Mouse (Mus musculus) brown adipose tissue, adult 24 weeks (tissue): ENCODE results near the gene Ncor2. TPM values are rescaled to one million over a fixed set of nuclear protein-coding genes. Genes with fewer than 3 reads are reported as not detected.

Source experiments
- H3K27ac ChIP-seq: fragments of 200-500 bp; replicated peaks from 2 replicates; pipeline ENCODE4 v1.5.1; 2012; ENCODE audit warnings: low read depth, mild to moderate bottlenecking, low read length
- H3K4me1 ChIP-seq: fragments of 200-500 bp; 2 replicates; pipeline ENCODE4 v1.6.1; 2012; ENCODE audit warnings: low read length, mixed read lengths; ENCODE audit not compliant: control insufficient read depth, insufficient read depth, insufficient read length
- H3K4me3 ChIP-seq: fragments of 200-500 bp; 2 replicates; pipeline ENCODE4 v1.5.1; 2012; ENCODE audit warnings: low read depth, mild to moderate bottlenecking, low read length, moderate library complexity; ENCODE audit not compliant: insufficient read depth
- polyA plus RNA-seq: library from polyadenylated mRNA; stranded (reverse); fragments of >200 nt; gene quantifications from 2 replicates; pipeline ENCODE4 v1.2.4, GENCODE M21; 2012; ENCODE audit not compliant: missing spikeins, insufficient read depth, insufficient read length

Ncor2 gene
- polyA plus RNA-seq, 1 experiment: 19.5 TPM

DNA sequence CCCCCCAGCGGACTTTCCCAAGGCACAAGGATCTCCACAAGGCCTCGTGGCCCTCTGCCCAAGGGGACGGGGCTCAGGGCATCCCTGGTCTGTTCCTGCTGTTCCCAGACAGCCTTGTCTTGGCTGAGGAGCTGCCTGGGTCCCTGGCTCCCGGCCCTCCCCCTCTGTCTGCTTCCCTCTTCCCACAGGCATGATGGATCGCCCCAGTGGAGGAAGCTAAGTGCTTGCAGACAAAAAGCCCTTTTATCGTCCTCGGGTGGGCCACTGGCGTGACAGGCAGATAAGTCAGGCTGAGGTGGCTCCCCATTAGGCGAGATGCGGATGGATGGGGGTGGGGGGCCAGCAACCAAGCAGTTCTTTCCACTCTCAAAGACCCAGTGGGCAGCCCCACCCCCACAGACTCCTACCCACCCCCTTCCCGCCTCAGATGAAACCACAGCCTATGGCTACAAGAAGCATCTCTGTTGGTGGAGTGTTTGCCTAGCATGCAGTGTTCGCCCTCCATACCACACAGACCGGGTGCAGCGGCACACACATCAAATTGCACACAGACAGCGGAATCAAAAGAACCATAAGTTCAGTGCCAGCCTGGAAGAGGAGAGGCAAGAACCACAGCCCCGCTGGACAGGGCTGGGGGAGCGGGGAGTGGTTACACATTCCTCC is 27.0 kb downstream of the Ncor2 start:
- peaks cover 53% of the 10 kb centered on the region for H3K4me1 ChIP-seq
- no peak overlapping the region for H3K4me3 ChIP-seq
- no peak overlapping the region for H3K27ac ChIP-seq

DNA sequence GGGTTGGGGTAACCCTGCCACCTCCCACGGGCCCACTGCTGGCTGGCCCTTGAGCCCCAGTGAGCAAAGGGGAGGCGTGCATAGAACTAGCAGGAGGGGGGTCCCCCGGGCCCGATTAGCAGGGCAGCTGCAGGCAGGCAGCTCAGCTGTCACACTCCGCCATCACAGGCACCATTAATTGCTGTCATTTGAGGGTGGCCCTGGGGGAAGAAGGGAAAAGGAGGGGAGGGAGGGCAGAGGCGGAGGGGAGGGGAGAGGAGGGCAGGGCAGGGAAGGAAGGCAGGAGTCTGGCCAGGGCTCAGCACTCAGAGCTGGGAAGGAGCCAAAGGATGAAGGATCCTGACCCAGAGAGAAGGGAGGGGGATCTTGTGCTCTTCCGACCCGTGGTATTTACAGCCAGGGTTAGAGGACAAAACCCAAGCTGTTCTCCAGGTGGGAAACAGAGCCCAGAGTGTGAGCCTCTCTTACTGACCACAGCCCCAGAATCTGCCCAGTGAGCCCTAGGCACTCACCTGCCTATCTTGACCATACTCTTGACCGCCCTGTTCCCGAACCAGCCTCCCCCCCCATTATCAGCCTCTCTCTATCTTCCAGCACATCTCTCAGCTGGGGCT is 28.0 kb downstream of the Ncor2 start:
- Histone ChIP-seq H3K4me3 (no peak overlapping the region), H3K4me1 (peaks cover 50% of the 10 kb centered on the region), H3K27ac (no peak overlapping the region)

DNA sequence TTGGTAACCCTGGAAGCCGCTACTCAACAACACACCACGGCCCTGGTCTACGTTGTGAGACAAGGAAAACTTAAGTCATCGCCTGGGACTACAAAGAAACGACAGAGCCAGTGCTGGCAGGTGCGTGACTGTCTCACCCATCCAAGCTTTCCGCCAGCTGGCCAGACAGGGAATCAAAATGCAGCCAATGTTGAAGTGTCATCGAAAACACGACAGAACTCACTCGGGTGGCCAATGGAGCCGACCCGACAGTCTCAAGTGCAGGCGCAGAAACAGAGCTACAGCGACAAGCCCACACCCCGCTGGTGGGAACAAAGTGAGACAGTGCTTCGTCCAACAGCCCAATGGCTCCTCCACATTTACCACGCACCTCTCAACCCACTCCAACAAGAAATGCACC is 29.9 kb downstream of the Ncor2 start:
- Histone ChIP-seq H3K27ac (no peak overlapping the region), H3K4me3 (no peak overlapping the region), H3K4me1 (peaks cover 43% of the 10 kb centered on the region)

DNA sequence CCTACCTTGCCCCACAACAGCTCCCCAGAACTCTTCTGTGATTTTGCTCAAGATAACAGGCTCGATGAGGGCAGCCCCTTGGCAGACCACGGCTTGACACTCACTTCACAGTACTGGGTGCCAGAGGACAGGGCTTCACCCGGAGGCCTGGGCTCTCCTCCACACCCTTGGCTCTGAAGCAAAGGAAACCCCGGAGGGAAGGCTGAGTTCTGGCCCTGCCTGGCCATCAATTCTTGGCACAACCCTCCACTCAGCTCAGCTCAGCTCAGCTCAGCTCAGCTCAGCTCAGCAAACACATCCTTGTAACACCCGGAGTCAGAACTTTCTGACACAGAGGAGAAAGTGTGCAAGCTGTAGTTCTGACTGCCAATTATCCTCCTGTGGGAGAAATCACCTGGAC is 30.3 kb downstream of the Ncor2 start:
- H3K27ac ChIP-seq: no peak overlapping the region
- peaks cover 39% of the 10 kb centered on the region for H3K4me1 ChIP-seq
- H3K4me3 ChIP-seq: no peak overlapping the region

DNA sequence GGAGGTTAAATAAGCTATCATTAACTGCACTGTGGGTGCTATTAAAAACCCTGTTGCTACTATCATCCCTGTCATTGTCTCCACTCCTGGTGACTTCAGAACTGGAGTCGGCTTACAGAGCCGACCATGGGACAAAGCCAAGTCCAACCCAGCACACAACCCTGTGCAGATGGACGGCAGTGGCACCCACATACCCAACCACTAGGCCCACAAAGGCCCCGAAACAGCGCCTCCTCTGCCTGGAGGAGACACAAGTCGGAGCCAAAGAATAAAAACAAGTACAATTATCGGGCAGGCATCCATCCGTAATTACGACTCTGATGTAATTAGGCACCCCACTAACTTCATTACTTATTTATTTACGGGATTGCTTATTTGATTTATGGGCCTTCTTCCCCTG is 30.8 kb downstream of the Ncor2 start:
- Histone ChIP-seq H3K4me1 (peaks cover 38% of the 10 kb centered on the region), H3K27ac (no peak overlapping the region), H3K4me3 (no peak overlapping the region)

DNA sequence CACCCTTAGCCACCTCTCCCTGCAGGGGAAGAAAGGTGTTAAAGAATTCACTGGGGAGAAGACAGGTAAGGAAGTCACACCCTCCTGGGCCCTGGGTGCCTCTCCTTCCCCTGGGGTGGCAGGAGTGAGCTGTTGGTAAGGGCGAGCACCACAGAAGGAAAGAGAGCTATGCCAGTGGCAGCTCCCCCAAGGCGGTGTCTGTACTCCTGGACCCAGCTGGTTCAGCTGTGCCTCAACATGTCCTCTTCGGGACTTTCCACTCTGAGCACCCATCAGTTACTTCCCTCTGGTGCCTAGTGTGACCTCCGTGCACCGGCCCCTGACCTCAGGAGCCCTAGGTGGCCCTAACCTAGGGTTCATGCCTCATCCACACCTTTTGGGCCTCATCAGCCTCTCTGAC is 31.9 kb downstream of the Ncor2 start:
- no peak overlapping the region for H3K4me3 ChIP-seq
- no peak overlapping the region for H3K27ac ChIP-seq
- peaks cover 40% of the 10 kb centered on the region for H3K4me1 ChIP-seq

DNA sequence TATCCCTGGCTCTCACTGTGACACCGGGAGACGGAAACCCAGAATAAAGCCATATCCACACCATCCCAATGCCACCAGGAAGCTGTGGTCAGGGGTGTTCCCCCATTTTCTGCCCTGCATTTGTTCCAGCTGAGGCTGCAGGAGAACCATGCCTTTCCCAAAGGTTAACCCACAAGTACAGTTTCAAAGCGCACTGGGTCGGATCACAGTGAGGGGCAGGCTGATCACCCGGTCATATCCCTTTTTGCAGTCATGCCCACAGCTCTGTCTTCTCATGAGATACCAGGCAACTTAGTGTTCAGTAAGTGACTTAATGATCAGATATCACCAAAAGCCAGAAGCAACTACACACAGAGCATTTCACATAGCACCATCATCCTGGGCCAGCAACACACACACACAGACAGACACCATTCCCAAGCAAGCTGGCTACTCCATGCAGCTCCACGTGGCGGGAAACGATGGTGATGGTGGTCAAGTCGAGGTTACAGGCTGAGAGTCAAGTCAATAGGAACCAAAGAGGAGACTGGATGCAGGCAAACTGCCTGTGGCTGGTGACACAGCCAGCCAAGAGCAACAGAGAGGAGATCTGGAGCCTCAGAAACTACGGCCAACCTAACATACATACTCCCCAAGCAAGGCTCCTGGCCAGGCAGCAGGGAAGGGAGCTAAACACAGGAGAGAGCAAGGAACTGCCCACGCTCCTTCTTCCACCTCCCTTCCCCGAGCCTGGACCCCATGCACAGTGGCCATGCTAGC is 35.7 kb downstream of the Ncor2 start:
- H3K4me1 ChIP-seq: peaks cover 34% of the 10 kb centered on the region
- no peak overlapping the region for H3K4me3 ChIP-seq
- no peak overlapping the region for H3K27ac ChIP-seq

DNA sequence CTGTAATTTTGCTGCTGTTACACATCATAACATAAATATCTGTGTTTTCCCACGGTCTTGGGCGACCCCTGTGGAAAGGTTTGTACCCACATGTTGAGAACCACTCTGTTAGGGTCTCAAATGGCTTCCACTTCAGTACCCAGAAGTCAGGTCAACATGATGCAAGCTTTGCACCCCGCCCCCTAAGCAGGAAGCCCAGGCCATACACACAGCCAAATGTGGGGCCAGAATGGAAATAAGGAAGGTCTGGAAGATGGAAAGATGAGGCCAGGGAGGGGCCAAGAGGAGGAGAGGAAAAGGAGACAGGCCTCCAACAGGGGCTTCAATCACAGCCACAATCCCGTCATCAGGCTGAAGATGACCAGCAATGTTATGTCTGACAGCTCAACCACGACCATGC is 37.1 kb downstream of the Ncor2 start:
- no peak overlapping the region for H3K4me3 ChIP-seq
- peaks cover 39% of the 10 kb centered on the region for H3K4me1 ChIP-seq
- peak overlapping the region; percentile 87 for H3K27ac ChIP-seq

DNA sequence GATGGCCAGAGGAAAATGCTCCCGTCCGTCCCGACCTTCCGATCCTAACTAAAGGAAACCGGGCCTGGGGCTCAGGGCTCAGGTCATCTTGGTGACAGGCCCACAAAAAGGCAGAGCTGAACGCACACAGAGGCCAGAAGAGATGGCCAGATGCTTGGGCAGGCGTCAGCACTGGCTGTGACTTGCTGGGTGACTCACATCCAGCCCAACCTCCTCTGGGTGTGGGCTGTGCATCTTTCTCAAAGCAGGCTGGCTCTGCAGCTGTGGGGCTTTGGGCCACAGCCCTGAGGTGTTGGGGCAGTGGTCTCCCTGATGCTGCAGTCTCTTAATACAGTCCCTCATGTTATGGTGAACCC is 37.5 kb downstream of the Ncor2 start:
- H3K27ac ChIP-seq: peak overlapping the region; percentile 87
- peaks cover 42% of the 10 kb centered on the region for H3K4me1 ChIP-seq
- peak overlapping the region; percentile 48; the same call in 1 of the 2 replicates for H3K4me3 ChIP-seq

DNA sequence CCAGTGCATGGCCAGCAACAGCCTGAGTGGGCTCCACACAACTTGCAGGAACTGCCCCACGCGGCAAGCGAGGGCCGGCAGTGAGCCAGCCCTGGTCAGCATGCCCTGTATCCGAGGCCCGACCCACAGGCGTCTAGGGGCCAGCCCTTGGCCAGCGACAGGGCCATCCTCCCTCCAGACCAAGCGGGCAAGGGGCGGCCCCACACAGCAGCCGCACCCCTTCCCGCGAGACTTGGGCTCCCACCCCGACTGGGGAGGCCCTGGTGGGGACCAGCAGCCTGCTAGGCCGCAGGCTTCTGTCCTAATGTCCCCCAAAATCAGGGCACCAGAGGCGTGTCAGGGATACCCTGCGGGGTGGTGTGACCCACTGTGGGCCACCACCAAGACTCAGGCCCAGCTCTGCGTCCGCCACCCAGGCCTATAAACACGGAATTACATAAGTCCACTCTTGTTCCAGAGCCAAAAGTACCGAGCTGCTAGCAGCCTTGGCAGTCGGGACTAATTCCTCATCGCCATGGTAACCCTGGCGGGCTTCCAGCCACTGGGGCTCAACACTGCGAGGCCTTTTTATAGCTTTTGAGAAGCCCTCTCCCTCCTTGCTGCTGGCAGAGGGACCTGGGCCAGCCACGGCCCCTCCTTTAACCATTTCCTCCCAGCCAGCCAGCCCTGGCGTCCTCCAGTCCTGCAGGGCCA is 38.0 kb downstream of the Ncor2 start:
- peaks cover 39% of the 10 kb centered on the region for H3K4me1 ChIP-seq
- H3K27ac ChIP-seq: peak overlapping the region; percentile 87

DNA sequence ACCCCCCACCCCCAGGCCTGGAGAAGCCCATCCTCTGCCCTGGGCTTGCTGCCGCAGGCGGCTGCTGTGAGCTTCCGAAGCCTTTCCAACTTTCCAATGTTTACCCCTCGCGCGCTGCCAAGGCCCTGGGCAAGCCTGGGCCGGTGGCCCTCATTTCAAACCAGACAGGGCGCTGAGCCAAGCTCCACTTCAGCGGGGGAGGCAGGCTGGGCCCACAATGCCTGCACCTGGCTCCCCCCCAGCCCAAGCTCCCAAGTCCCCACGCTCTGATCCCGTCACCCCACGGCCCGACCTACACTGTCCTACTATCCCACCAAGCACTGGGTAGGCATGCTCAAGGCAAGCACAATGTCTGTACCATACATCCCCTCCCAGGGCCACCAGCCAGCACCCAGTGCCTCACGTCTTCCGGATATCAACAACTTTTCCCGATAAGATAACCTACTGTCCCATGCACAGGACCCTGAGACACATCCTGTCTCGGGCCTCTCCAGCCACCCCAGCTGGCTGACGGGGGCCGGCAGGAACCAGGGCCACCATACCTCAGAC is 38.8 kb downstream of the Ncor2 start:
- Histone ChIP-seq H3K27ac (peak overlapping the region; percentile 87), H3K4me3 (peak overlapping the region; percentile 48), H3K4me1 (peaks cover 41% of the 10 kb centered on the region)

More for the DNA sequence above, 38.0 kb downstream of the Ncor2 start:
- H3K4me3 ChIP-seq: peak overlapping the region; percentile 48

DNA sequence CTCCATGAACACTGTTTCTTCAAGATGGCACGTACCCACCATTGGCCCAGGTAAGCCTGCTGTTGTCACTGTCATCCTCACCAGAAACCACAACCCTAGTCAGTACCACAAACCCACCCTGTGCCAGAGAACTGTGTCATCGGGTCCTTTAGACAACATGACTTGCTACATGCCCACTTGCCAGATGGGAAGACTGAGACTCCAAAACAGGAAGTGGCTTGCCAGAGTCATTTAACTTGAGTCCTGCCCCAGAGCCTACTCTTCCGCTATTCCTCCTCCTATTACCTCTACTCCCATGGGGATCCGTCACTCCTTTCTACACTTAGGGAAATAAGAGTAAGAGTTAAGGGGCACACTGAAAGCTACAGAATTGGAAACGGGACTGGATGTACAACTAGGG is 39.4 kb downstream of the Ncor2 start:
- peak overlapping the region; percentile 87 for H3K27ac ChIP-seq
- peak overlapping the region; percentile 48 for H3K4me3 ChIP-seq
- H3K4me1 ChIP-seq: peaks cover 46% of the 10 kb centered on the region

DNA sequence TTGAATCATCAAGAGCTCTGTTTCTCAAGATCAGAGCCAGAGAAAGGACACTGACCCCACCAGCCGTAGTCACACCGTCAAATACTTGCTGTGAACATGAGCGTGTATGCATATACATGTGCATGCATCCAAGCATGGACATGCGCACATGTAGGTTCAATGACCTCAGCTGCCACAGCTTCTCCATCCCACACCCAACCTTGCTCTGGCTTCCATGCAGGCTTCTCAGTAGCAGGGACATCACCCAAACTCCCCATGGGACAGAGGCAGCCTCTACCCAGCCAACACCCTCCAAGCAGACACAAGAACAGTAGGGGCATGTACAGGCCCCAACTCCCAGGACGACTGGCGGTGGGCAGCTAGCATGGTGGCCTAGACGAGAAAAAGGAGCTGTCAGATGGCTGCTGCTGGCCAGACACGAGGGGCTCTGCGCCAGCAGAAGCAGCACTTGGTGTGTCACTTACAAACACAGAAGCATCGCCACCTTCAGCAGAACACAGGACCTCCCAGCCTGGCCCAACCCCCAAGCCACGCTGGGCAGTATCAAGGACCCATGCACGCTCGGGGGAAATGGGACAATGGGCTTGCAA is 40.1 kb downstream of the Ncor2 start:
- peaks cover 53% of the 10 kb centered on the region for H3K4me1 ChIP-seq
- H3K27ac ChIP-seq: no peak overlapping the region
- no peak overlapping the region for H3K4me3 ChIP-seq

DNA sequence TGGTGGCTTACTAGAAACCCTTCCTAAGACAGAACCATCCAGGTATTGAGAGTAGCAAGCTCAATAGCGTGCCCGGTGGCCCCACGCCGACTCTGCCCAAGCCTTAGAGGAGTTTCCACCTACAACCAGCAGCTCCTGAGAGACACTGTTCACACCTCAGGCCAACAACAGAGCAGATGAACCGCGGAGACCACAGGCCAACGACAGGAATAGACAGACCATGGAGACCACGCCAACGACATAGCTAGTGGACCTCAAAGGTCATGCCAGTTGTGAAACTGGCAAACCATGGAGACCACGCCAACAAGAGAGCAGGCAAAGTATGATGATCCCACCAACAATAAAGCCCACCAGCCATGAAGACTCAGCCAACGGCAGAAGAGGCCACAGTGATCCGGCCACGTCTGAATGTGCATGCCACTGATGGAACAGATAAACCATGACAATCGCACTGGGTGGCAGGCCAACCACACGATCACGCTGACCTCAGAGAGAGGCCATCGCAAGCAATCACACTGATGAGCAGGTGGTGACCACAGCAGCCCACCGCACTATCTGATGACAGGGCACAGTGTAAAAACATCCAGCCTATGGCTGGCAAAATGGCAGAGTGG is 41.2 kb downstream of the Ncor2 start:
- Histone ChIP-seq H3K4me3 (no peak overlapping the region), H3K4me1 (peaks cover 58% of the 10 kb centered on the region), H3K27ac (no peak overlapping the region)
